Mouse (Mus musculus): ENCODE data around the gene Fam162b. TPM values are rescaled to one million over a fixed set of nuclear protein-coding genes. Genes with fewer than 3 reads are reported as not detected.

The Fam162b gene
- polyA plus RNA-seq, 1 experiment from 2014 or later: not detected

DNA sequence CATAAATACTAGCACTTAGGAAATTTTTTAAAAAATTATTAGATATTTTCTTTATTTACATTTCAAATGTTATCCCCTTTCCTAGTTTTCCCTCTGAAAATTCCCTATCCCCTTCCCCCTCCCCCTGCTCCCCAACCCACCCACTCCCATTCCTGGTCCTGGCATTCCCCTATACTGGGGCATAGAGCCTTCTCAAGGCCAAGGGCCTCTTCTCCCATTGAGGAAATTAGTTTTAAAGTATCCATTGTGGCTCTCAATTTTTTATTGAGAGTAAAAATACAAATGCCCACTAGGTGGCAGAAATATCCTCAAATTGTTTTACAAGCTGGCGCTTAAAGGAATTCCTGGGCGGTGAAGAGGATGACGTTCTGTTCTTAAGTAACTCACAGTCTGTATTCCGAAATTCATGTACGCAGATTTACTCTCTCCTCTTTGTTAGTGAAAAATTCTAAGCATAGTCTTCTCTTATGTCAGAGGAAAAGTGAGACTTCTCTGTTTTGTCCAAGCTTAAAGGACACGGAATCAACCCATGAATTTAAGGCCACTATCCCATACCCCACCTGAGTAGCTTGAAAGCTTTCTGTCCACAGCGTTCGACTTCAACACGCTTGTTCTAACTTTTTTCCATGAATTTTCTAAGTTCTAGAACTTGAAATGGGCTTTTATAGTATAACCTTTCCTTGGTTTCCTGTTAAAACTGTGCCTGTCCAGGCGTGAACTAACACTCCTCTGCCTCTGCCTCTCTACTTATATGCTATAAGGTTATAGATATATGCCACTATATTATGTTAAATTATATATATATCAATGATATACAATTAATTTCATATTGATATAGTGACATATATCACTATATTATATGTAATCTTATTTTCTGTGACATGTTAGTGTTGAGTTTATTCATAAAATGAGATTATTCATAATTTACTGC is 4.9 kb upstream of the Fam162b start:
- Histone ChIP-seq H3K27me3 (replicated peaks) (peaks cover 3% of the 10 kb centered on the region; the same call in 1 of the 2 replicates), H3K9me3 (replicated peaks) (no peaks in the 10 kb centered on the region), H3K9ac (no peak overlapping the region), H3K4me2 (no peak overlapping the region), H3K4me1 (replicated peaks) (0 out of 2 replicates have a peak, but pooled peaks cover 2% of the 10 kb centered on the region), H3K36me3 (no peaks in the 10 kb centered on the region), H3K4me3 (no peak overlapping the region), H3K27ac (ENCODE audit: poor library complexity, severe bottlenecking) (no peak overlapping the region)
- ATAC-seq (ENCODE audit: insufficient number of reproducible peaks, low FRiP score): no peak
- WGBS: 37% methylated on average over 10 of the region's 10 CpGs

DNA sequence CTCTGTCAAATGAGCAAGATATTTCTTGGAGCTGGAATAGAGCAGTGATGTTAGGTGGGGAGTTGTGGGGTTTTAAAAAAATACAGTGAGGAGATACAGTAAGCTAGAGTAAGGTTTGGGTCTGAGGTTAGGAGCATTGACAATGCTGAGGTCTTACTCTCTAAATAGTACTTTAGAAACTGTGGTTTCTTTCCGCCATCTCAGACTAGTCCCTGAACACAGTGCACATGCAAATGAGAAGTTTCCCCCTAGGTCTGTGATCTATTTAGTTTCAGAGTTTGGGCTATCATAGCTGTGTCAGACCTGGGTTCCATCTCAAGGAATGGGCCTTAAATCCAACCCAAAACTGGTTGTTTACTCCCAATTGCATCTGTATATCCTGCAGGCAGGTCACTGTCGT is 1.3 kb upstream of the Fam162b start:
- Histone ChIP-seq H3K9me3 (replicated peaks) (no peaks in the 10 kb centered on the region), H3K36me3 (no peaks in the 10 kb centered on the region), H3K4me1 (replicated peaks) (0 out of 2 replicates have a peak, but pooled peaks cover 4% of the 10 kb centered on the region), H3K27ac (ENCODE audit: poor library complexity, severe bottlenecking) (no peak overlapping the region), H3K4me3 (no peak overlapping the region), H3K4me2 (no peak overlapping the region), H3K9ac (no peak overlapping the region), H3K27me3 (replicated peaks) (peaks cover 6% of the 10 kb centered on the region)
- 75% methylated on average over 2 of the region's 2 CpGs for WGBS
- no peak for ATAC-seq (ENCODE audit: insufficient number of reproducible peaks, low FRiP score)

DNA sequence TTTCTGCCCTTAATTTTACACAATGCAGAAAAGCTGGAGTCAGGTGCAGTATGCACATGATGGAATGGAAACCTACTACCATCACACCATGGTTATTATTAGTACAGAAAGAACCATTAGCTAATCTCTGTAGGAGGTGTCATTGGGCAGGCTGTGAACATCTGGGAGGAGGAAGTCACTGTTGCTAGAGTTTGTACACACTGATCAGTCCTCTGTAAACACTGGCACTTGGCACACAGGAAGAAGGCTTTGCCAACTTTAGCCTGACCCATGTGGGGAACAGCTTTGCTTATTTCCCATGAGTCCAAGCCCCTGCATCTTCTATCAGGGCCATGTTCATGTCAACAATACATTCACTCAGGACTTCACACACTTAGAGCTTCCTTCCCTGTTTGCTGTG is 5.4 kb downstream of the Fam162b start:
- H3K36me3 ChIP-seq: no peaks in the 10 kb centered on the region
- no peak for ATAC-seq (ENCODE audit: insufficient number of reproducible peaks, low FRiP score)
- H3K9me3 ChIP-seq (replicated peaks): no peaks in the 10 kb centered on the region
- no peaks in the 10 kb centered on the region; the same call in none of the 2 replicates for H3K27me3 ChIP-seq (replicated peaks)
- no peak overlapping the region for H3K4me3 ChIP-seq
- H3K9ac ChIP-seq: no peak overlapping the region
- H3K27ac ChIP-seq (ENCODE audit: poor library complexity, severe bottlenecking): no peak overlapping the region
- no peak overlapping the region for H3K4me2 ChIP-seq
- no peaks in the 10 kb centered on the region for H3K4me1 ChIP-seq (replicated peaks)

DNA sequence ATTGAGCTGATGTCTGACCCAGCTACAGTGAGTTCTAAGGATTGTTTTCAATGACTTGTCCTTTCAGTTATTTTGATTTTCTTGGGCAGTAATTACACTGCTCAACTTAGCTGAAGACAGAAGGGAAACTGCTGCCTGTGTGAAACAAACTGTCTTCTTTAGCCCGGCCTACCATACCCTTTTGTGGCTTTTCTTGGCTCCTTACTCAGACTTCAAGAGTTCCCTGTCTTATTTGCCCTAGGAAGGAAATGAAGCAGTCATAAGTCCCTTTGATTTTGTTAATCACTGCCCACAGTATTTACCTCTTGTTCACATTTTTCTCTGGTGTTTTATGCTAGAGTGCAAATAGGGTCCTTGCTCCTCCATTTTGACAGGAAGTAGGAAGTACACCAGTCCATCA is 5.9 kb downstream of the Fam162b start:
- no peak overlapping the region for H3K9ac ChIP-seq
- no peaks in the 10 kb centered on the region for H3K4me1 ChIP-seq (replicated peaks)
- H3K27me3 ChIP-seq (replicated peaks): no peaks in the 10 kb centered on the region; the same call in 1 of the 2 replicates
- ATAC-seq (ENCODE audit: insufficient number of reproducible peaks, low FRiP score): no peak
- no peak overlapping the region for H3K4me3 ChIP-seq
- H3K4me2 ChIP-seq: no peak overlapping the region
- no peak overlapping the region for H3K27ac ChIP-seq (ENCODE audit: poor library complexity, severe bottlenecking)
- H3K9me3 ChIP-seq (replicated peaks): no peaks in the 10 kb centered on the region
- no peaks in the 10 kb centered on the region for H3K36me3 ChIP-seq
- WGBS: 61% methylated on average over 1 of the region's 1 CpGs

DNA sequence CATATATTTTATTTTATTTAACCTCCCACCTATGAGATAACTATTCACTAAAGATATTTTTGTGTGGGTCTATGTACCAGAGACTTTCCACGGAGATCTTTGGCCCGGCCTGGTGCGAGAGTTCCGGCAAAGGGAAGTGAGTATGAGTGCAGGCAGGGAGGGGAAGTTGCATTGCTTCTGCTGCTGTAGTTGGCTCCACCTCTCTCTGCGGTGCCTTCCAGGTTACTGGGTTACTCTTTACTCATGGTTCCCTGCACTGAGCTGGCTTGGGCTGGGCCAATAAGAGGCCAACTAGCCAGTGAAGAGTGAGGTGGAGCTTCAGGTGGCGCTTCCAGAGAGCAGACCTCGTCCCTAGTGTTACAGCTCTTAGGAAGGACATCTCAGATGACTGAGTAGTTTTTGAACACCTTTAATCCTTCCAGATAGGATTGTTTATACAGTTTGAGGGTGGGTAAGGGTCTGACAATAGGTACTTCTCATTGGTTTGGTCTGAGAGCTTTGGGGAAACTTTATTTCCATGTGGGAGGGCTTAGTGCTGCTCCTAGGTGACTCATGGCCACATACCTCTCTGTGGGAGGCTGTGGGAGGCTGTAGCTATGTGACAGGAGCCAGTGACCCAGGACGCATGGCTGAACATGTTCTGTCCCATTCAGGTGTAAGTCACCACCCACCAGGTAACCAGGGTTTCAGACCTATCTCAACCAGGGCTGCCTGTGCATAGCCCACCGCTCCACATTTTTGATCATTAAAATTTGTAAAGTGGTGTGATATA is 18.9 kb downstream of the Fam162b start:
- no peak overlapping the region for H3K4me3 ChIP-seq
- no peaks in the 10 kb centered on the region for H3K9me3 ChIP-seq (replicated peaks)
- H3K27me3 ChIP-seq (replicated peaks): no peaks in the 10 kb centered on the region
- no peak for ATAC-seq (ENCODE audit: insufficient number of reproducible peaks, low FRiP score)
- no peaks in the 10 kb centered on the region for H3K4me1 ChIP-seq (replicated peaks)
- H3K36me3 ChIP-seq: no peaks in the 10 kb centered on the region
- no peak overlapping the region for H3K27ac ChIP-seq (ENCODE audit: poor library complexity, severe bottlenecking)
- no peak overlapping the region for H3K9ac ChIP-seq
- 70% methylated on average over 9 of the region's 9 CpGs for WGBS
- no peak overlapping the region for H3K4me2 ChIP-seq

DNA sequence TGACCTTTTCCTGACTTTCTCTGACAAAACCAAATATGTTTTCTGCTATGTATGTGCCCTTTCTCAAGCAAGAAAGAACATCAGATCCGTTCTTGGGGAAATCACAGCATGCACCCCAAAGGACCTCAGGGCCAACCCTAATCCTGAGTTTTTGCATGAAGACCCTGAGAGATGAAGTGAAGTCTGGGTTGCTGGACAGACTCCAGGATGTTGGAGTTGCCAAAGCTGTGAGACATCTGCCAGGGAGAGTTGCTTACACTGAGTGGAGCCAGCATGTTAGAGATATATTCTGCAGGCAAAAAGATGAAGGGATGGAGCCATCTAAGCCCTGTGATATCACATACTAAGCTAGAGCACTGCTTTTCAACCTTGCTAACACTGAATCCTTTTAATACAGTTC is 34.3 kb downstream of the Fam162b start:
- H3K9me3 ChIP-seq (replicated peaks): no peaks in the 10 kb centered on the region
- no peak for ATAC-seq (ENCODE audit: insufficient number of reproducible peaks, low FRiP score)
- no peaks in the 10 kb centered on the region for H3K36me3 ChIP-seq
- WGBS: 75% methylated on average over 1 of the region's 1 CpGs
- H3K4me2 ChIP-seq: no peak overlapping the region
- H3K27me3 ChIP-seq (replicated peaks): no peaks in the 10 kb centered on the region
- H3K4me3 ChIP-seq: no peak overlapping the region
- H3K9ac ChIP-seq: no peak overlapping the region
- no peaks in the 10 kb centered on the region for H3K4me1 ChIP-seq (replicated peaks)
- H3K27ac ChIP-seq (ENCODE audit: poor library complexity, severe bottlenecking): no peak overlapping the region

DNA sequence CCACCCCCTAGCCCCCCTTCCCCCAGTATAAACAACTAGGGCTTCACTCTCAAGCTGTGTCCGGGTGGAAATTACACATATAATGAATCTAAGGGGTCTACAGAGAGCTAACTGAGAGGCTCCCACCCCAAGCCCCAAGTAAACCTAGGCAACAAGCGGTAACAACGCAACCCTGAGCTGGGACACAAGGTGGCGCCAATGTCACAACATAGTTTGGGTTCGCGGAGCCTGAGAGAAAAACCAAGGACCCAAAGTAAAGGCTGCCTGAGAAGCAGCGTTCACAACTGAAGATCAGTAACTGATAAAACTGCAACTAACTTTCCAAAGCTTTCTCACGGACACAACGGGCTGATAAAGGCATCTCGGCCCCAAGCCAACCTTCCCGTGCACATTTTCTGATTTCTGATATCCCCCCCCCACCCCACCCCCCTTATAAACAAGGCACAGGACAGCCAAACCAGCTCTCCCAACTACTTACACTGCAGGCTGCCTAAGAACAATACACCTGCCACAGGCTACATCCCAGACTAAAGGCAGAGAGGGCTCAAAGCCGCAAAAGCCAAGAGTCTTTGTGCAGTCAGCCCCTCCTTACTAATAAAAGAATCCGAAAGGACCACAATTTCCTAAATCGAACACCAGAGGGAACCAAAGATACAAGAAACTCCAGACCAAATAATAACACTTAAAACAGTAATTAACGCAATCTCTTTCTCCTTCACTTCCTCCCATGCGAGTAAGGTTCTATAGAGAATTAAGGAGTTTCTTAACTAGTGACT is 36.8 kb downstream of the Fam162b start:
- no peaks in the 10 kb centered on the region for H3K9me3 ChIP-seq (replicated peaks)
- H3K27ac ChIP-seq (ENCODE audit: poor library complexity, severe bottlenecking): no peak overlapping the region
- H3K36me3 ChIP-seq: no peaks in the 10 kb centered on the region
- H3K9ac ChIP-seq: peak overlapping the region; percentile 75
- no peaks in the 10 kb centered on the region for H3K4me1 ChIP-seq (replicated peaks)
- H3K4me2 ChIP-seq: peak overlapping the region; percentile 99
- H3K27me3 ChIP-seq (replicated peaks): no peaks in the 10 kb centered on the region
- peak; percentile 67 for ATAC-seq (ENCODE audit: insufficient number of reproducible peaks, low FRiP score)
- 3% methylated on average over 16 of the region's 16 CpGs for WGBS
- H3K4me3 ChIP-seq: peak overlapping the region; percentile 62

Other genes with a start within 250 kb of the Fam162b start
- gene Gm49339, start 109.9 kb downstream of the Fam162b start, polyA plus RNA-seq (2016; fragmentation: Nextera tagmentation; extraction: Ambion mirVana): not detected in 2 replicates
- gene Lilr4b, start 109.9 kb downstream of the Fam162b start, polyA plus RNA-seq (2016; fragmentation: Nextera tagmentation; extraction: Ambion mirVana): 0.18 and 0.43 TPM in 2 replicates
- gene Lilrb4a, start 99.6 kb downstream of the Fam162b start, polyA plus RNA-seq (2016; fragmentation: Nextera tagmentation; extraction: Ambion mirVana): 1.1 and 1.4 TPM in 2 replicates
- not detected in 2 replicates for gene Gprc6a, start 40.9 kb upstream of the Fam162b start, polyA plus RNA-seq (2016; fragmentation: Nextera tagmentation; extraction: Ambion mirVana)
- gene Rfx6, start 87.2 kb upstream of the Fam162b start, polyA plus RNA-seq (2016; fragmentation: Nextera tagmentation; extraction: Ambion mirVana): not detected in 2 replicates

All from heart, embryonic 12.5 days (tissue).